Mouse (Mus musculus) small intestine, adult 2 months (tissue): ENCODE data around the gene Traf4. TPM values are rescaled to one million over a fixed set of nuclear protein-coding genes. Genes with fewer than 3 reads are reported as not detected.
"Not testable (repeated sequence)": the region's sequence is repeated elsewhere in the genome, so short reads cannot be mapped to it uniquely, and the experiment has no call there.

Source experiments
- H3K27ac ChIP-seq: fragments of 200-500 bp; 2 replicates; pipeline ENCODE4 v1.5.1; 2012; ENCODE audit warnings: low read depth, low read length, control low read depth, inconsistent platforms; ENCODE audit not compliant: insufficient read depth
- H3K27me3 ChIP-seq: fragments of 200-500 bp; 2 replicates; pipeline ENCODE4 v1.6.1; 2012; ENCODE audit warnings: mild to moderate bottlenecking, moderate library complexity, low read length, inconsistent platforms; ENCODE audit not compliant: control insufficient read depth, insufficient read depth
- H3K36me3 ChIP-seq: fragments of 200-500 bp; 2 replicates; pipeline ENCODE4 v1.6.1; 2012; ENCODE audit warnings: mild to moderate bottlenecking, low read length, control low read depth, inconsistent platforms; ENCODE audit not compliant: control insufficient read depth, insufficient read depth
- H3K4me1 ChIP-seq: fragments of 200-500 bp; 2 replicates; pipeline ENCODE4 v1.6.1; 2012; ENCODE audit warnings: low read length, inconsistent platforms, mixed read lengths; ENCODE audit not compliant: control insufficient read depth, insufficient read depth, insufficient read length
- H3K4me3 ChIP-seq: fragments of 200-500 bp; 2 replicates; pipeline ENCODE4 v1.5.1; 2012; ENCODE audit warnings: low read depth, mild to moderate bottlenecking, control low read depth, inconsistent platforms, low read length, moderate library complexity
- CTCF ChIP-seq: fragments of 200-500 bp; IDR thresholded peaks from 2 replicates; pipeline ENCODE4 v1.5.1; 2012; ENCODE audit warnings: low read depth, mild to moderate bottlenecking, control low read depth, inconsistent platforms, low read length, moderate library complexity, mixed read lengths; ENCODE audit not compliant: insufficient replicate concordance, insufficient read length; ENCODE audit errors: extremely low read depth
- POLR2A ChIP-seq: fragments of 200-500 bp; IDR thresholded peaks from 2 replicates; pipeline ENCODE4 v1.6.1; 2012; ENCODE audit warnings: low read depth, mild to moderate bottlenecking, control low read depth, inconsistent platforms, low read length, moderate library complexity
- WGBS: fragments of 180-500 bp; shearing (Covaris S2); methylation state at CpG from one replicate; pipeline ENCODE4 v1.1.7; 2018; 5-methylcytosine and 5-hydroxymethylcytosine counted together
- polyA plus RNA-seq: library from polyadenylated mRNA; depleted of rRNA; stranded (reverse); fragments of >200 nt; gene quantifications from 2 replicates; pipeline ENCODE4 v1.2.3, GENCODE M21; 2012

The Traf4 gene
- polyA plus RNA-seq, 1 experiment, result 99.5 TPM

DNA sequence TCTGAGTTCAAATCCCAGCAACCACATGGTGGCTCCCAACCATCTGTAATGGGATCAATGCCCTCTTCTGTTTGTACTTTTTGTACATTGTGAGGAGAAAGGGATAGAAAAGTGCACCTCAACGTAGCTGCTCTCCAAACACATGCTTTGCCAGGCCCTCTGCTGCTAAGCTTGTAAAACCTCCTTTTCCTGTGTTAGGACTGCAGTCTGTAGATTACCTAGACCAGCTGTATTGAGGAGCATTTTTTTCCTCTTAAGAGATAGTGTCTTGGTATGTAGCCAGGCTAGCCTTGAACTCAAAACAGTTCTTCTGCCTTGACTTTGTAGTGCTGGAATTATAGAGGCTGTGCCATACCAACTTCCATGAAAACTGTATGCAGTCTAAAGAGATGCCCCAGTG lies 29.3 kb downstream of the Traf4 start:
- Histone ChIP-seq H3K36me3 (no peaks in the 10 kb centered on the region), H3K27ac (no peak overlapping the region), H3K27me3 (no peaks in the 10 kb centered on the region), H3K4me1 (peaks cover 3% of the 10 kb centered on the region; the same call in 1 of the 2 replicates), H3K4me3 (no peak overlapping the region)
- WGBS, result 72% methylated on average over 1 of the region's 1 CpGs
- TF ChIP-seq CTCF, result no peak
- TF ChIP-seq POLR2A, result no peak

DNA sequence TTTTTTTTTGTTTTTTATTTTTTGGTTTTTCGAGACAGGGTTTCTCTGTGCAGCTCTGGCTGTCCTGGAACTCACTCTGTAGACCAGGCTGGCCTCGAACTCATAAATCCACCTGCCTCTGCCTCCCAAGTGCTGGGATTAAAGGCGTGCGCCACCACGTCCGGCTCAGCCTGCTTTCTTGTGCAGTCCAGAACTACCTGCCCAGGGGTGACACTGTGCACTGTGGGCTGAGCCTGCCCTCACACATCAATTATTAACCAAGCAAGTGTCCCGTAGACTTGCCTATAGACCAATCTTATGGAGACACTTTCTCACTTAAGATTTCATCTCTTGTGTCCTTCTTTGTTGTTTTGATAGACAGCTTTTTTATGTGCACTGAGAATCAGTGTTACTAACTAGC lies 30.1 kb downstream of the Traf4 start:
- not testable (repeated sequence) for H3K36me3 ChIP-seq, H3K27me3 ChIP-seq, H3K4me1 ChIP-seq, H3K27ac ChIP-seq, H3K4me3 ChIP-seq
- 22% methylated on average over 7 of the region's 7 CpGs for WGBS

DNA sequence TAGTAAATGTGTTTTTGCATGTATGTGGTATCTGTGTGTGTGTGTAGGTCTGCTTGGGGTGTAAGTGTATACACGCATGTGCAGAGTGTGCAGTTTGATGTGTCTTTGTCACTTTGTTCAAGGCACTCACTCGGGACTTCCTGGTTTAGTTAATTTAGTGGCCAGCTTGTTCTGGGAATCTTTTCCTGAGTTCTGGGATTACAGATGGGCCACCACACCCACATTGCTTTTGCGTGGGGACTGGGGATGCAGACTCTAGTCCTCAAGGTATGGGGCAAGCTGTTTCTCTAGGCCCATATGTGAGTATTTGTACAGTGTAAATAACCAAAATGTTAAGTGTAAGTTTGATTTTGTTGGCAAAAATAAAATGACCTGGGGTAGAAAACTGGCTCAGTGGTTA lies 31.0 kb downstream of the Traf4 start:
- 74% methylated on average over 3 of the region's 3 CpGs for WGBS
- no peak for TF ChIP-seq CTCF
- TF ChIP-seq POLR2A, result no peak

DNA sequence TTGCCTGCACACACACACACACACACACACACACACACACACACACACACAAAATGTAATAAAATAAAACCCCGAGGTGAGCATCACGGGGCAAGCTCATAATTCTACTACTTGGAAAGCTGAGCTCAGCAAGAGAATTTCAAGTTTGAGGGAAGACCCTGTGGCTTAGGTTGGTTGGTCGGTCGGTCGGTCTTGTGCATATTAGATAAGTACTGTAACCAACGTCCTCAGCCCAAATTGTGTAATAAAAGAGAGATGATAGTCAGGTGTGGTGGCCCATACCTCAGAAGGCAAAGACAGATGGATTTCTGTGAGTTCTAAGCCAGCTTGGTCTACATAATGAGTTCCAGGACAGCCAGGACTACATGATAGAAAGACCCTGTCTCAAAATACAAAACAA lies 31.5 kb downstream of the Traf4 start:
- no peaks in the 10 kb centered on the region for H3K36me3 ChIP-seq
- H3K27me3 ChIP-seq, result no peaks in the 10 kb centered on the region
- H3K27ac ChIP-seq, result no peak overlapping the region
- no peak overlapping the region for H3K4me3 ChIP-seq
- TF ChIP-seq CTCF (no peak), POLR2A (no peak)
- 88% methylated on average over 6 of the region's 6 CpGs for WGBS
- peaks cover 6% of the 10 kb centered on the region for H3K4me1 ChIP-seq

More for the DNA sequence above, 31.0 kb downstream of the Traf4 start:
- no peaks in the 10 kb centered on the region for H3K27me3 ChIP-seq
- H3K27ac ChIP-seq, result no peak overlapping the region
- no peak overlapping the region for H3K4me3 ChIP-seq
- H3K36me3 ChIP-seq, result no peaks in the 10 kb centered on the region
- peaks cover 6% of the 10 kb centered on the region for H3K4me1 ChIP-seq

DNA sequence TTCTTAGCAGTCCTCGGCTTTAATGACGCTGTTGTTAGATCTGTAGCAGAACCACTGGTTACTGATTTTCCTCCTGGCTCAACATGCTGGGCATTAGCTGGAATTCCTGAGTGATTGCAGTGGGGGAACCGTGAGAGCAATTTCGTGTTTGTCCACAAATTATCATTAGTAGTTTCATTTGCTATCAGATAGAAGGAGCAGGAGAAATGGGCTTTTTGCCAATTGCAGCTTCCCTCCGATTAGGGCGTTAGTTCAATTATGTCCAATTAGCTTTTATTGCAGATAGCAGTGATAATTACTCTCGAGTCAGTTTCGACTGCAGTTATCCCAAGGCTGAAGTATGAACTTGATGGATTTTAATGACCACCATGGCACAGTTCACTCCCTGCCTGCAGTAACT lies 35.9 kb downstream of the Traf4 start:
- Histone ChIP-seq H3K4me1 (peaks cover 12% of the 10 kb centered on the region), H3K27me3 (no peaks in the 10 kb centered on the region), H3K36me3 (no peaks in the 10 kb centered on the region), H3K27ac (no peak overlapping the region), H3K4me3 (no peak overlapping the region)
- 30% methylated on average over 8 of the region's 8 CpGs for WGBS
- TF ChIP-seq CTCF, result no peak
- no peak for TF ChIP-seq POLR2A

DNA sequence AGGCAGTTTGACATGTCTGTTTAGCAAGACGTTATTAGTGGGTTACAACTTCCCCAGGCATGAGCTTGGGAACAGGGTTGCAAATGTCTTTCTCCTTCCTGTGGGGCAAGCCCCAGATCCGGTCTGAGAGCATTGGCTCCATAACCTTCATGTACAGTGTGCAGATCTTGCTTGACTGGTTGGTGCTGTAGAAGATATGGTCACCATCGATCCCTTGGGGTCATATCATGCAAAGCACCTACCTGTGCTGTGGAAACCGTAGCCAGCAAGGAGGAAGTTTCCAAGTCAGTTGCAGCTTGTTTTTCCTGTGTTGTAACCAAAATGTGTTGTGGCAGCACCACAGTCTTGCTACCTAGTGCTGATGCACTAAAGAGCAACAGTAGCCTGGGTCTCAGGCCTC lies 38.6 kb downstream of the Traf4 start:
- WGBS, result 53% methylated on average over 4 of the region's 4 CpGs
- TF ChIP-seq POLR2A (no peak), CTCF (no peak)
- Histone ChIP-seq H3K36me3 (no peaks in the 10 kb centered on the region), H3K4me3 (no peak overlapping the region), H3K27ac (no peak overlapping the region), H3K27me3 (no peaks in the 10 kb centered on the region), H3K4me1 (peaks cover 12% of the 10 kb centered on the region)

DNA sequence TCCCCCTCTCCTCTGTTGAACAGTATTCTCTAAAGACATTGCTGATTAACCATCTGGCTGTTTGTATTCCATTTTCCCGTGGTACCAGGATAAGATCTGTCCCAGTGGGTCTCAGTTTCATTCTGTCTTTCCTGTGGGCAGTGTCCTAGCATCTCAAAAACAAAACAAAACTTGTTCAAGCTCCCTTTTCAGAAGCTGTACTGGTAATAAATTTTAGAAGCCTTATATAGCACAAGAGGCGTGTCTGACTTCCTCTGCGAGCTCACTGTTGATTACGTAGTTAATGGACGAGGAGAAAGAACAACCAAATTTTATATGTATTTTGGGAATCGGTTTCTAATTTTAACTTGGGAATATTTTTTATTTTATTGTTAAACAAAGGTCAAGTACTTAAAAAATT lies 39.7 kb downstream of the Traf4 start:
- Histone ChIP-seq H3K4me3 (no peak overlapping the region), H3K4me1 (peaks cover 12% of the 10 kb centered on the region), H3K27me3 (no peaks in the 10 kb centered on the region), H3K36me3 (no peaks in the 10 kb centered on the region), H3K27ac (peak overlapping the region; percentile 53; the same call in 1 of the 2 replicates)
- 52% methylated on average over 6 of the region's 6 CpGs for WGBS
- TF ChIP-seq POLR2A (no peak), CTCF (no peak)

DNA sequence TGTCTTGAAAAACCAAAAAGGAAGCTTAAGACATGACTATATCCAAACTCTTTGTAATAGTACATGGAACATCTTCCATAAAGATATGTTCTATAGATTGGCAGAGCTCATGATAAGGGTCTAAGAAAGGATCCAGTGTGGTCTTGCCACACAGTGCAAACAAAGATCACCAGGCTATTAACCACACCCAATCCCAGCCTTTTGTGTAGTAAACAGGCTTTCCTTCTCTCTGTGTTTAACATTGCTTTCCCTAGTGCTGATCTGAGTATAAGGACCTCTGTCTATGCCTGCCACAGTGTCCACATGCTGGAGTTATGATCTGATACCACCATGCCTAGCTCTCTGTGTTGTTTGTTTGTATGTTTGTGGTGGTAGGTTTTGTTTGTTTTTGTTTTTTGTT lies 41.6 kb downstream of the Traf4 start:
- H3K27me3 ChIP-seq, result no peaks in the 10 kb centered on the region
- H3K4me1 ChIP-seq, result peaks cover 9% of the 10 kb centered on the region
- no peaks in the 10 kb centered on the region for H3K36me3 ChIP-seq
- H3K27ac ChIP-seq, result no peak overlapping the region
- no peak for TF ChIP-seq CTCF
- no peak for TF ChIP-seq POLR2A
- no peak overlapping the region for H3K4me3 ChIP-seq
